Mouse (Mus musculus) hindbrain, embryonic 12.5 days (tissue): ENCODE results near the gene Nudt8. TPM values are rescaled to one million over a fixed set of nuclear protein-coding genes. Genes with fewer than 3 reads are reported as not detected.

Source experiments
- ATAC-seq: fragments of 200-750 bp; cut with Nextera tagmentation; 2 replicates; pipeline ENCODE4 v1.8.0; 2017; ENCODE audit warnings: moderate TSS enrichment; ENCODE audit not compliant: low FRiP score
- H3K27ac ChIP-seq: fragments of 300-500 bp; sonication (generic); 2 replicates; pipeline ENCODE4 v1.5.1; 2016; ENCODE audit warnings: mild to moderate bottlenecking
- H3K27me3 ChIP-seq: fragments of 300-500 bp; sonication (generic); 2 replicates; pipeline ENCODE4 v1.6.1; 2016; ENCODE audit warnings: mild to moderate bottlenecking
- H3K36me3 ChIP-seq: fragments of 300-500 bp; sonication (generic); 2 replicates; pipeline ENCODE4 v1.6.1; 2016; ENCODE audit warnings: mild to moderate bottlenecking
- H3K4me1 ChIP-seq: fragments of 300-500 bp; sonication (generic); 2 replicates; pipeline ENCODE4 v1.6.1; 2016
- H3K4me2 ChIP-seq: fragments of 300-500 bp; sonication (generic); replicated peaks from 2 replicates; pipeline ENCODE4 v1.6.1; 2016; ENCODE audit warnings: mild to moderate bottlenecking
- H3K4me3 ChIP-seq: fragments of 300-500 bp; sonication (generic); 2 replicates; pipeline ENCODE4 v1.5.1; 2016; ENCODE audit warnings: mild to moderate bottlenecking
- H3K9ac ChIP-seq: fragments of 300-500 bp; sonication (generic); 2 replicates; pipeline ENCODE4 v1.6.1; 2016; ENCODE audit warnings: mild to moderate bottlenecking, moderate library complexity
- H3K9me3 ChIP-seq: fragments of 300-500 bp; sonication (generic); replicated peaks from 2 replicates; pipeline ENCODE4 v1.6.1; 2016; ENCODE audit warnings: mild to moderate bottlenecking
- whole genome bisulfite sequencing: fragments of 180-500 bp; shearing (Covaris S2); methylation state at CpG from one replicate; pipeline ENCODE4 v1.1.7; 2016; 5-methylcytosine and 5-hydroxymethylcytosine counted together
- polyA plus RNA-seq: library from polyadenylated mRNA; unstranded; fragments of >200 nt; fragmentation: Nextera tagmentation; extraction: Ambion mirVana; gene quantifications from 2 replicates; pipeline ENCODE4 v1.2.1, GENCODE M21; 2016

The Nudt8 gene
- polyA plus RNA-seq, 1 experiment from 2014 or later: 18.7 TPM

DNA sequence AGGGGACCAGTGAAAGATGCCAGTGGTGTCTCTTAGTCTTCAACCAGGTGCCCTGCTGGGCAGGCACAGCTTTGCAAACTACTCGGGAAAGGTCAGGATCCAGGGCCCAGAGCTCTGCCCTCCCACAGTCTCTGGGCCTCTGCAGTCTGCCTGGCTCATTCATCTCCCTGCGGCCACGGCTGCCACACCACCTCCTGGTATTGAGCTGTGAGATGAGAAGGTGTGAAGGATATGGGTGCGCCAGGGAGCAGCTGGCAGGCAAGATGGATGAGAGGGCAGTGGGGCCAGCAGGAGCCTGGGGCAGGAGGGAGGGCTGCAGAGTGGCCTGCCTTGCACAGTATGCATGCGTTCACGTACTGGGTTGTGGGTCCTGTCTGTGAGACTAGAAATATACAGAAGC, 9.6 kb upstream of the Nudt8 start:
- WGBS: 36% methylated on average over 6 of the region's 6 CpGs
- H3K27ac ChIP-seq: peak overlapping the region; percentile 17; the same call in 1 of the 2 replicates
- no peak for ATAC-seq
- no peaks in the 10 kb centered on the region for H3K9me3 ChIP-seq
- no peak overlapping the region for H3K4me2 ChIP-seq
- no peak overlapping the region for H3K4me3 ChIP-seq
- no peaks in the 10 kb centered on the region for H3K27me3 ChIP-seq
- 0 out of 2 replicates have a peak overlapping the region, but pooled peaks have one; percentile 13 for H3K9ac ChIP-seq
- H3K4me1 ChIP-seq: peaks cover 12% of the 10 kb centered on the region
- H3K36me3 ChIP-seq: no peaks in the 10 kb centered on the region

DNA sequence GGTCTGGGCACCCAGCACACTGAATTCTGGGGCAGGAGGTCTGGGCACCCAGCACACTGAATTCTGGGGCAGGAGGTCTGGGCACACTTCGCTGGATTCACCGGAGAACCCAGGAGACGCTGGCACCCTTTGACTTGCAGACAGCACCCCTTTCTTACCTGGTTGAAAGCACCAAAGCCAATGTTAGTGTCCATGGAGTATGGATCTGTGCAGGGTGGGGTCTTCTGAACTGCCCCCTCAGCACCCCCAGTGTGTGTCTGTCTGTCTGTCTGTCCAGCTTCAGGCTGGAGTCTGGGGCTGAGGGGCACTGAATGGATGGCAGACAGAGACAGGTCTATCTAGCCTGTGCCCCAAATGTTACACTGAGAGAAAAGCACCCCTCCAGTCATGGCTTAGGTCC, 8.8 kb upstream of the Nudt8 start:
- WGBS: 95% methylated on average over 3 of the region's 3 CpGs
- H3K27me3 ChIP-seq: no peaks in the 10 kb centered on the region
- H3K4me3 ChIP-seq: no peak overlapping the region
- H3K27ac ChIP-seq: no peak overlapping the region
- H3K9me3 ChIP-seq: no peaks in the 10 kb centered on the region
- no peak for ATAC-seq
- H3K9ac ChIP-seq: no peak overlapping the region
- H3K36me3 ChIP-seq: no peaks in the 10 kb centered on the region
- peaks cover 5% of the 10 kb centered on the region for H3K4me1 ChIP-seq
- H3K4me2 ChIP-seq: no peak overlapping the region

DNA sequence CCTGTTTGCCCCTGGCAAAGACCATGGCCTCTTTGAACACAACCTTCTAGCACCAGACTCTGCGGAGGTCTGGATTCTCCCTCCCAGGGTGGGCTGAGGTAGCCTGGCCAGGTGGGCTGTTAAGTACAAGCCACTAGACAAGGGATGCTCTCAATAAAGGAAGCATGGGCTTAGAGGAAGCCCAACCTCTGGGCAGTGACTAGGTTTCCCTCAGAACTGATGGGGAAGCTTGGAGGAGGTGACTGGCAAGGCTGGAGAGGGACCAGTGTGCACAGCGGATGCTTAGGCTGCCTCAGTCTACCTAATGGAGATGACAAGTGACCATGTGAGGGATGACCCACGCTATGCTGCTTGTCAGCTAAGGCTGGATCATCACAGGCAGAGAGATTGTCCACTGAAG, 8.4 kb upstream of the Nudt8 start:
- Histone ChIP-seq H3K27ac (no peak overlapping the region), H3K36me3 (no peaks in the 10 kb centered on the region), H3K9ac (no peak overlapping the region), H3K4me3 (no peak overlapping the region), H3K27me3 (no peaks in the 10 kb centered on the region), H3K4me2 (no peak overlapping the region), H3K9me3 (no peaks in the 10 kb centered on the region), H3K4me1 (peaks cover 4% of the 10 kb centered on the region; the same call in 1 of the 2 replicates)
- ATAC-seq: no peak
- 80% methylated on average over 3 of the region's 3 CpGs for WGBS

DNA sequence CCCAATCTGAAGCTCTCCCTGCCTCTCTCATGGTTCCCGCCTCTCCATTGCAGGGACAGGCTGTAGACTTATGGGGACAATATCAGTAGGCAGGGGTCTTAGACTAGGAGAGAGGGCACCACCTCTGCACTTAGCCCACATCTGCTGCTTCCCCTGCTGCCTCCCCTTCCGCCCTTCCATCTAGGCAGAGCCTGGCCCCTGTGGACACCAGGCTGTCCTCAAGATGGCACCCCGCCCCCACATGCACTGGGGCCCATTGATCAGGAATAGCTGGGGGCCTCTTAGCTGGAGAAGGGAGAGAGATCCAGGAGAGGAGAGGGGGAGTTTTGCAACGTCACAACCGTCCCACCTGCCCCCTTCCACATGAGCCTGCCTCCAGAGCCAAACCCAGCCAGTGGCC, 8.0 kb upstream of the Nudt8 start, which contains the start of gene Tbx10:
Tbx10 (plus strand) TSS at position 337 of the 400 bp plus-strand sequence.
- no peak for ATAC-seq
- 49% methylated on average over 5 of the region's 5 CpGs for WGBS
- no peak within 1 kb of the TSS; the same call in 1 of the 2 replicates for H3K9ac ChIP-seq

DNA sequence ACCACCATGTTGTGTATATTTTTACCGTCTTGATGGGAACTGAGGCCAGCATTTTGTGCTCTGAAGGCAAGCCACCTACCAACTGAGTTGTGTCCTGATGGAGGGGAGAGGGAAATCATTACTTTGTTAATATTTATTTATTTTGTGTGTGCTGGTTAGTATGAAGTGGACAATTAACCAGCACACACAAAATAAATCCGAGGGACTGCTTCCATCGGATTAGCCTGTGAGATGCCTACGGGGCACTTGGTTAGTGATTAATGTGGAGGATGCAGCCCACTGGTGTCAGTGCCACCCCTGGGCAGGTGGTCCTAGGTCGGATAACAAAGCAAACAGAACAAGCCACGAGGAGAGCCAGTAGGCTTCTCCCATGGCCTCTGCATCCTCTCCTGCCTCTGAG, 5.4 kb upstream of the Nudt8 start:
- peaks cover 4% of the 10 kb centered on the region; the same call in 1 of the 2 replicates for H3K4me1 ChIP-seq
- no peak for ATAC-seq
- H3K4me3 ChIP-seq: no peak overlapping the region
- no peak overlapping the region for H3K4me2 ChIP-seq
- no peak overlapping the region for H3K9ac ChIP-seq
- H3K36me3 ChIP-seq: no peaks in the 10 kb centered on the region
- WGBS: 64% methylated on average over 6 of the region's 6 CpGs
- no peak overlapping the region for H3K27ac ChIP-seq
- H3K27me3 ChIP-seq: 0 out of 2 replicates have a peak, but pooled peaks cover 3% of the 10 kb centered on the region
- H3K9me3 ChIP-seq: no peaks in the 10 kb centered on the region

More for the DNA sequence above, 8.0 kb upstream of the Nudt8 start, which contains the start of gene Tbx10:
- Histone ChIP-seq H3K27ac (no peak within 1 kb of the TSS), H3K4me1 (peaks cover 4% of the 10 kb centered on the region; the same call in 1 of the 2 replicates), H3K9me3 (no peaks in the 10 kb centered on the region), H3K36me3 (no peaks in the 10 kb centered on the region), H3K4me3 (no peak within 1 kb of the TSS), H3K27me3 (no peaks in the 10 kb centered on the region), H3K4me2 (no peak within 1 kb of the TSS)

DNA sequence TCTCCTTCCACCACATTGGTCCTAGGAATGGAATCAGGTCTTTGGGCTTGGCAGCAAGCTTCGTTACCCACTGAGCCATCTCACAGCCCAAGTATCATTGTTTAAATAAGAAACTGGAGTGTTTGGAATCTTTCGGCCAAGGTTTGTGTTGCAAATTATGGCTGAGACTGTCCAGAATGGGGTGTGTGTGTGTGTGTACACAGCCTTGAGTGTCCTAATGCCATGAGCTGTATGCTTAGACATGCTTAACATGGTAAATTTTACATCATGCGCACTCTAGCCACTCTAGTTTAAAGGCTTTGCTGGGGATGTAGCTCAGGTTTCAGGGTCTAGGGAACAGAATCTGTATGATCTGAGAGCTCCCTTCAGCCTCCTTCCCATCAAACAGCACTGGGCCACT, 4.9 kb upstream of the Nudt8 start:
- H3K9ac ChIP-seq: no peak overlapping the region
- 0 out of 2 replicates have a peak, but pooled peaks cover 3% of the 10 kb centered on the region for H3K27me3 ChIP-seq
- H3K4me1 ChIP-seq: peaks cover 4% of the 10 kb centered on the region; the same call in 1 of the 2 replicates
- no peak overlapping the region for H3K4me2 ChIP-seq
- no peaks in the 10 kb centered on the region for H3K9me3 ChIP-seq
- no peak overlapping the region for H3K4me3 ChIP-seq
- H3K27ac ChIP-seq: no peak overlapping the region
- no peaks in the 10 kb centered on the region for H3K36me3 ChIP-seq
- no peak for ATAC-seq
- WGBS: 91% methylated on average over 3 of the region's 3 CpGs

DNA sequence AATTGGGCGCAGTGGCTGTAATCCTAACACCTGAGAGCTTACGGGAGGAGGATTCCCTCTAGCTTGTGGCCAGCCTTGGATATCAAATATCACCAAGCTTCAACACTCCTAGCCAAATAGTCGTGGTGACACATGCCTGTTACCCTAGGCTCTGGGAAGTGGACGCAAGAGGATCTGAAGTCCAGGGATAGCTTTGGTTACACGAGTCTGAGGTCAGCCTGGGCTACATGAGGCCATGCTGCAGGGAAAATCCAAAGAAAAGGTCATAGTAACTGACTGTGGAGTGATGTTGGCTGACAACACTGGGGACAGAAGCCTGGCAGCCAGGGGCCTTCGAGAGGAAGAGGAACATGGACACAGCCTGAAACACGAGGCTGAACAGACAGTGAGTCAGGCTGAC, 4.3 kb upstream of the Nudt8 start:
- WGBS: 73% methylated on average over 7 of the region's 7 CpGs
- Histone ChIP-seq H3K4me3 (no peak overlapping the region), H3K36me3 (no peaks in the 10 kb centered on the region)

DNA sequence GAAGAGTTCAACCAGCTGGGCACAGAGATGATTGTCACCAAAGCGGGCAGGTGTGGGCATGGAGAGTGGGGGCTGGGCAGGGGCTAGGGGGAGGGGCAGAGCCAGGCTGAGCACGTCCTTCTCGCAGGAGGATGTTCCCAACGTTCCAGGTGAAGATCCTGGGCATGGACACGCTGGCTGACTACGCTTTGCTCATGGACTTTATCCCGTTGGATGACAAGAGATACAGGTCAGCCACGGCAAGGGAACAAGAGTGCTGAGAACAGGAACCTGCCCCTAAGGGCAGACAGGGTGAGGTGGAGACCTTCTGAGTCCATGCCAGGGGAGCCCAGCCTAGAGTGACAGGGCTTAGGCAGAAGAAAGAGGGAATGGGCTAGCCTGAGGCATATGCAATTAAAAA, 3.6 kb upstream of the Nudt8 start:
- peaks cover 3% of the 10 kb centered on the region; the same call in 1 of the 2 replicates for H3K27me3 ChIP-seq
- WGBS: 82% methylated on average over 8 of the region's 8 CpGs
- no peaks in the 10 kb centered on the region for H3K9me3 ChIP-seq
- no peak for ATAC-seq
- H3K36me3 ChIP-seq: no peaks in the 10 kb centered on the region
- H3K4me2 ChIP-seq: no peak overlapping the region
- H3K27ac ChIP-seq: no peak overlapping the region
- peaks cover 8% of the 10 kb centered on the region for H3K4me1 ChIP-seq
- no peak overlapping the region for H3K4me3 ChIP-seq
- H3K9ac ChIP-seq: no peak overlapping the region; the same call in 1 of the 2 replicates

More for the DNA sequence above, 4.3 kb upstream of the Nudt8 start:
- no peak for ATAC-seq
- Histone ChIP-seq H3K9me3 (no peaks in the 10 kb centered on the region), H3K9ac (no peak overlapping the region), H3K27me3 (0 out of 2 replicates have a peak, but pooled peaks cover 3% of the 10 kb centered on the region), H3K27ac (no peak overlapping the region), H3K4me1 (peaks cover 3% of the 10 kb centered on the region), H3K4me2 (no peak overlapping the region)

DNA sequence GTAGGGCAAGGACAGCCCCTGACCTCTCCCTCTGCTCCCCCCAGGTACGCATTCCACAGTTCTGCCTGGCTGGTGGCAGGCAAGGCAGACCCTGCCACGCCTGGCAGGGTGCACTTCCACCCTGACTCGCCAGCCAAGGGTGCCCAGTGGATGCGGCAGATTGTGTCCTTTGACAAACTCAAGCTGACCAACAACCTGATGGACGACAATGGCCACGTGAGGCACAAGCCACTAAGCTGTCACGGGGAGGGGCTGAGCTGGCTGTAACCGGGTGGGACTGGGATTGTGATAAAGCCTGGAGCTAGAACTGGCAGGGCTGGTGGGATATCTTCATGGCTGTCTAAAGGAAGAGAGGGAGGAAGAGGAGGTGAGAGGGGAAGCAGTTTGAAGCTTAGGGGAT, 3.1 kb upstream of the Nudt8 start:
- Histone ChIP-seq H3K27ac (no peak overlapping the region), H3K4me3 (no peak overlapping the region), H3K27me3 (peaks cover 3% of the 10 kb centered on the region; the same call in 1 of the 2 replicates), H3K4me2 (no peak overlapping the region), H3K9me3 (no peaks in the 10 kb centered on the region), H3K9ac (no peak overlapping the region), H3K4me1 (peaks cover 8% of the 10 kb centered on the region), H3K36me3 (no peaks in the 10 kb centered on the region)
- no peak for ATAC-seq
- WGBS: 67% methylated on average over 8 of the region's 8 CpGs

DNA sequence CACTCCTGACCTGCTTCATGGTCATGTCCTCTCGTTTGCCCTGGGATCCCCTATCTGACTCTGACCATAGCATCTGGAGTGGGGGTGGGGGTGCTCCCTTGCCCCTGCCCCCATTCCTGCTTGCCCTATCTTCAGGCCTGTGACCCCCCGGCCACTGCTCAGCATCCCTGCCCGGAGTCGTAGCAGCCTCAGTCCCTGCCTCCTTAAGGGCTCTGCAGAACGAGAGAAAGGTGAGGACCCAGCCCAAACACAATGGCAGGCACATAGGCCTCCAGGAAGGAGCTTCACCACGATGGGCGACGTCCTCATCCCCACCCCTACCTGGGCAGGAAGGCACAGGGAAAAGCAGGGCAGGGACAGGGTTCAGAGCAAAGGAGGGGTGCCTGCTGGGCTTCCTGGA, 2.0 kb upstream of the Nudt8 start:
- H3K9me3 ChIP-seq: no peaks in the 10 kb centered on the region
- no peak overlapping the region for H3K27ac ChIP-seq
- no peak overlapping the region for H3K4me2 ChIP-seq
- ATAC-seq: no peak
- no peak overlapping the region for H3K9ac ChIP-seq
- no peaks in the 10 kb centered on the region for H3K36me3 ChIP-seq
- no peak overlapping the region for H3K4me3 ChIP-seq
- 72% methylated on average over 8 of the region's 8 CpGs for WGBS
- H3K4me1 ChIP-seq: peaks cover 8% of the 10 kb centered on the region
- peaks cover 3% of the 10 kb centered on the region; the same call in 1 of the 2 replicates for H3K27me3 ChIP-seq

DNA sequence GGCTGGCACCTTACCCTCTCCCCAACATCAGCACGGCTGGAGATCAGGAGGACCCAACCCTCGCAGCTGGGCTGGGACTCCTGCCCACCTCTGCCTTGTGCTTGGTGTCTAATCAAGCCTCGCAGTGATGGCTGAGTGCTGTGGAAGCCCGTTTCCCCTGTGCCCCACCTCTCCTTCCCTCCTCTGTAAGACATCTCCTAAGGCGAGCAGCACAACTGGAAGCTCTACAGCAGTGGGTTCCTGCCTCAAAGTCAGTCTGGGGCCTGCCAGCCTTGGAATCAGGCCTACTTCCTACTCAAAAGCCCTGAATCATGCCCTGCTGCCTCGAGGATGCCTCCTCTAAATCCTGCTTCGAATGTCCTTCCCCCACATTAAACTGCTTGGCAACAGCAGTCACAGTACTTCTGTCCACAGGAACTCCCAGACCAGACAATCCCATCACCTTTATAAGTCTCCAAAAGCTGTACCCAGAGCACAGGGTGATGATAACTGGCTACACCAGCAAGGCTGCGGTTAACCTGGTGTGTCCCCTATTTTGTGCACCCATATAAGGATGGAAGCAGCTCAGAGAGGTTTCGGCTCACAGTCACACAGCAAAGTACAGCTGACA, 1.2 kb upstream of the Nudt8 start:
- 0 out of 2 replicates have a peak overlapping the region, but pooled peaks have one; percentile 75 for H3K4me3 ChIP-seq
- peak overlapping the region; percentile 87; the same call in 1 of the 2 replicates for H3K9ac ChIP-seq
- WGBS: 87% methylated on average over 9 of the region's 9 CpGs
- H3K27me3 ChIP-seq: peaks cover 3% of the 10 kb centered on the region; the same call in 1 of the 2 replicates
- no peak overlapping the region for H3K27ac ChIP-seq
- H3K4me1 ChIP-seq: peaks cover 8% of the 10 kb centered on the region
- no peak for ATAC-seq
- peak overlapping the region; percentile 91 for H3K4me2 ChIP-seq
- H3K9me3 ChIP-seq: no peaks in the 10 kb centered on the region
- H3K36me3 ChIP-seq: no peaks in the 10 kb centered on the region

DNA sequence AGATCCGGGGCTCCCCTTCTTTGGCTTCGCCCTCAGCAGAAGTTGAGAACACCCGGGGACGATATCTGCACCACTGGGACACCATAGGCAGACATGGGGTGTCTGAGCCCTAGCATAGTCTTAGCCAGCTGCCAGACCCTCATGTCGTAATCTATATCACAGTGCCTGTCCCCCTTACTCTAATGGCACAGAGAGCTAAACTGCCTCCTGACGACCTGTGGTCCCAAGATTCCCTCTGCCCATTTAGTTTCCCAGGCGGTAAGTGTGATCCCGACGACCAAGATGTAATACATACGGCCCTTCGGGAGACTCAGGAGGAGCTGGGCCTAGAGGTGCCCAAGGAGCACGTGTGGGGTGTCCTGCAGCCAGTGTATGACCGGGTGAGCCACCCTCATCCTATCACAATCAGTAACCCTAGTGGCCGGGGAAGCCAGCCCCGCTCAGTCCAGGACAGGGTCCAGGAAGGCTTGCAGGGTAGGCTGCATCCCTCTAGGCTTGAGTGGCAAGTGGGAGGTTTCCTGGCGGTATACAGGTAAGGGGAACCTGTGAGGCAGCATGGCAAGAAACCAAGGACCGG, 657 bp downstream of the Nudt8 start:
- peak overlapping the region; percentile 75 for H3K4me3 ChIP-seq
- peak overlapping the region; percentile 87 for H3K9ac ChIP-seq
- ATAC-seq: peak; percentile 23
- peaks cover 3% of the 10 kb centered on the region; the same call in 1 of the 2 replicates for H3K27me3 ChIP-seq
- no peaks in the 10 kb centered on the region for H3K9me3 ChIP-seq
- H3K4me1 ChIP-seq: peaks cover 8% of the 10 kb centered on the region
- 20% methylated on average over 17 of the region's 17 CpGs for WGBS
- peak overlapping the region; percentile 91 for H3K4me2 ChIP-seq
- H3K27ac ChIP-seq: peak overlapping the region; percentile 98
- H3K36me3 ChIP-seq: peaks cover 8% of the 10 kb centered on the region
